Mouse (Mus musculus): ENCODE data around the gene Fam186b. TPM values are rescaled to one million over a fixed set of nuclear protein-coding genes. Genes with fewer than 3 reads are reported as not detected.

Fam186b gene
- polyA plus RNA-seq, 1 experiment from 2014 or later = 0.13 TPM

GRCm38 (mm10) chr15:99231998-99232397, 63.7 kb downstream of the Fam186b start:
- Histone ChIP-seq H3K27ac (ENCODE audit: low read length) (no peak overlapping the region), H3K4me1 (ENCODE audit: control insufficient read depth, insufficient read depth, low read length) (no peaks in the 10 kb centered on the region), H3K27me3 (ENCODE audit: control insufficient read depth, insufficient read depth, low read length) (peaks cover 41% of the 10 kb centered on the region), H3K36me3 (ENCODE audit: control insufficient read depth, insufficient read depth) (no peaks in the 10 kb centered on the region), H3K9ac (ENCODE audit: low read length) (no peak overlapping the region), H3K4me2 (ENCODE audit: low read depth, low read length) (no peak overlapping the region), H3K4me3 (ENCODE audit: low read length) (no peak overlapping the region), H3K9me3 (replicated peaks; ENCODE audit: control insufficient read depth, low read length) (no peaks in the 10 kb centered on the region)
- no peak for ATAC-seq (replicated peaks; ENCODE audit: extremely low read depth, insufficient read depth, low FRiP score)
- 69% methylated on average over 10 of the region's 10 CpGs for WGBS

DNA sequence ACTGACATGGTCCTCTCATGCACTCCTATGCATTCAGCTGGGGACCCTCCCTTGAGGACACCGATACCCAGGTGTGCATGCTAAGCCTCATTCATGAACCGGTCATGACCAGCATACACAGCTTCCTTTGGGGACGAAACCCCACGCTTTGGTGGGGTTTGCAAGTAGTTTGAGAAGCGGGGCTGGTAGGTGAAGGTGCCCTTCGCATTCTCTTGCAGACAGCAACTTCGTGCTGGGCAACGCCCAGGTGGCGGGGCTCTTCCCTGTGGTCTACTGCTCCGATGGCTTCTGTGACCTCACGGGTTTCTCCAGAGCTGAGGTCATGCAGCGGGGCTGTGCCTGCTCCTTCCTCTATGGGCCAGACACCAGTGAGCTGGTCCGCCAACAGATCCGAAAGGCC, 69.6 kb downstream of the Fam186b start:
- Histone ChIP-seq H3K4me2 (ENCODE audit: low read depth, low read length) (no peak overlapping the region), H3K4me3 (ENCODE audit: low read length) (no peak overlapping the region), H3K9me3 (replicated peaks; ENCODE audit: control insufficient read depth, low read length) (no peaks in the 10 kb centered on the region), H3K9ac (ENCODE audit: low read length) (no peak overlapping the region), H3K36me3 (ENCODE audit: control insufficient read depth, insufficient read depth) (no peaks in the 10 kb centered on the region), H3K4me1 (ENCODE audit: control insufficient read depth, insufficient read depth, low read length) (peaks cover 17% of the 10 kb centered on the region), H3K27ac (ENCODE audit: low read length) (no peak overlapping the region), H3K27me3 (ENCODE audit: control insufficient read depth, insufficient read depth, low read length) (peaks cover 83% of the 10 kb centered on the region)
- WGBS = 30% methylated on average over 14 of the region's 14 CpGs
- no peak for ATAC-seq (replicated peaks; ENCODE audit: extremely low read depth, insufficient read depth, low FRiP score)

GRCm38 (mm10) chr15:99225081-99225810, 70.4 kb downstream of the Fam186b start:
- no peaks in the 10 kb centered on the region for H3K36me3 ChIP-seq (ENCODE audit: control insufficient read depth, insufficient read depth)
- peaks cover 17% of the 10 kb centered on the region for H3K4me1 ChIP-seq (ENCODE audit: control insufficient read depth, insufficient read depth, low read length)
- H3K27ac ChIP-seq (ENCODE audit: low read length) = no peak overlapping the region
- ATAC-seq (replicated peaks; ENCODE audit: extremely low read depth, insufficient read depth, low FRiP score) = no peak
- H3K27me3 ChIP-seq (ENCODE audit: control insufficient read depth, insufficient read depth, low read length) = peaks cover 86% of the 10 kb centered on the region
- peak overlapping the region; percentile 53 for H3K4me3 ChIP-seq (ENCODE audit: low read length)
- 1% methylated on average over 22 of the region's 22 CpGs for WGBS
- H3K9me3 ChIP-seq (replicated peaks; ENCODE audit: control insufficient read depth, low read length) = no peaks in the 10 kb centered on the region
- peak overlapping the region; percentile 73 for H3K4me2 ChIP-seq (ENCODE audit: low read depth, low read length)
- H3K9ac ChIP-seq (ENCODE audit: low read length) = peak overlapping the region; percentile 28; the same call in 1 of the 2 replicates

GRCm38 (mm10) chr15:99224208-99224911, 71.3 kb downstream of the Fam186b start, which contains the start of gene Kcnh3:
TSS of gene Kcnh3 (plus strand) at chr15:99224861.
- H3K27ac ChIP-seq (ENCODE audit: low read length) = no peak within 1 kb of the TSS
- under 1% methylated on average over 62 of the region's 66 CpGs for WGBS
- no peaks in the 10 kb centered on the region for H3K36me3 ChIP-seq (ENCODE audit: control insufficient read depth, insufficient read depth)
- H3K27me3 ChIP-seq (ENCODE audit: control insufficient read depth, insufficient read depth, low read length) = peaks cover 84% of the 10 kb centered on the region
- no peaks in the 10 kb centered on the region for H3K9me3 ChIP-seq (replicated peaks; ENCODE audit: control insufficient read depth, low read length)
- H3K4me1 ChIP-seq (ENCODE audit: control insufficient read depth, insufficient read depth, low read length) = peaks cover 17% of the 10 kb centered on the region
- H3K4me2 ChIP-seq (ENCODE audit: low read depth, low read length) = peak within 1 kb of the TSS; percentile 73
- ATAC-seq (replicated peaks; ENCODE audit: extremely low read depth, insufficient read depth, low FRiP score) = no peak; the same call in 1 of the 2 replicates
- peak within 1 kb of the TSS; percentile 44 for H3K9ac ChIP-seq (ENCODE audit: low read length)
- peak within 1 kb of the TSS; percentile 53 for H3K4me3 ChIP-seq (ENCODE audit: low read length)

- Histone ChIP-seq H3K4me1 (ENCODE audit: control insufficient read depth, insufficient read depth, low read length) (peaks cover 17% of the 10 kb centered on the region), H3K9ac (ENCODE audit: low read length) (peak overlapping the region; percentile 44), H3K27ac (ENCODE audit: low read length) (no peak overlapping the region), H3K27me3 (ENCODE audit: control insufficient read depth, insufficient read depth, low read length) (peaks cover 82% of the 10 kb centered on the region), H3K4me3 (ENCODE audit: low read length) (peak overlapping the region; percentile 53), H3K4me2 (ENCODE audit: low read depth, low read length) (peak overlapping the region; percentile 73), H3K36me3 (ENCODE audit: control insufficient read depth, insufficient read depth) (no peaks in the 10 kb centered on the region), H3K9me3 (replicated peaks; ENCODE audit: control insufficient read depth, low read length) (no peaks in the 10 kb centered on the region)
- 0 out of 2 replicates have a peak, but pooled peaks have one; percentile 25 for ATAC-seq (replicated peaks; ENCODE audit: extremely low read depth, insufficient read depth, low FRiP score)
- WGBS = under 1% methylated on average over 46 of the region's 46 CpGs
These were observed 72.0 kb downstream of the Fam186b start for GRCm38 (mm10) chr15:99223585-99224207.

- WGBS = 7% methylated on average over 18 of the region's 18 CpGs
- Histone ChIP-seq H3K27ac (ENCODE audit: low read length) (no peak overlapping the region), H3K9ac (ENCODE audit: low read length) (no peak overlapping the region; the same call in 1 of the 2 replicates), H3K4me1 (ENCODE audit: control insufficient read depth, insufficient read depth, low read length) (peaks cover 17% of the 10 kb centered on the region), H3K27me3 (ENCODE audit: control insufficient read depth, insufficient read depth, low read length) (peaks cover 75% of the 10 kb centered on the region), H3K36me3 (ENCODE audit: control insufficient read depth, insufficient read depth) (no peaks in the 10 kb centered on the region), H3K4me3 (ENCODE audit: low read length) (peak overlapping the region; percentile 53), H3K9me3 (replicated peaks; ENCODE audit: control insufficient read depth, low read length) (no peaks in the 10 kb centered on the region), H3K4me2 (ENCODE audit: low read depth, low read length) (peak overlapping the region; percentile 73)
- no peak for ATAC-seq (replicated peaks; ENCODE audit: extremely low read depth, insufficient read depth, low FRiP score)
These were observed 72.7 kb downstream of the Fam186b start for GRCm38 (mm10) chr15:99222794-99223584.

GRCm38 (mm10) chr15:99221315-99221952, 74.3 kb downstream of the Fam186b start:
- H3K4me1 ChIP-seq (ENCODE audit: control insufficient read depth, insufficient read depth, low read length) = peaks cover 17% of the 10 kb centered on the region
- no peak overlapping the region for H3K4me2 ChIP-seq (ENCODE audit: low read depth, low read length)
- no peak for ATAC-seq (replicated peaks; ENCODE audit: extremely low read depth, insufficient read depth, low FRiP score)
- no peaks in the 10 kb centered on the region for H3K36me3 ChIP-seq (ENCODE audit: control insufficient read depth, insufficient read depth)
- H3K9ac ChIP-seq (ENCODE audit: low read length) = no peak overlapping the region
- H3K4me3 ChIP-seq (ENCODE audit: low read length) = no peak overlapping the region
- no peaks in the 10 kb centered on the region for H3K9me3 ChIP-seq (replicated peaks; ENCODE audit: control insufficient read depth, low read length)
- WGBS = 22% methylated on average over 8 of the region's 8 CpGs
- H3K27ac ChIP-seq (ENCODE audit: low read length) = no peak overlapping the region
- H3K27me3 ChIP-seq (ENCODE audit: control insufficient read depth, insufficient read depth, low read length) = peaks cover 59% of the 10 kb centered on the region

Data from heart, embryonic 16.5 days (tissue).